Mouse (Mus musculus) cerebellum, adult 18-20 months (tissue): ENCODE data around the gene Snrpb.

Experiments
- DNase-seq, 2 experiments: peaks; one replicate each; pipeline ENCODE4 v3.0.0; 2021

Snrpb gene

DNA sequence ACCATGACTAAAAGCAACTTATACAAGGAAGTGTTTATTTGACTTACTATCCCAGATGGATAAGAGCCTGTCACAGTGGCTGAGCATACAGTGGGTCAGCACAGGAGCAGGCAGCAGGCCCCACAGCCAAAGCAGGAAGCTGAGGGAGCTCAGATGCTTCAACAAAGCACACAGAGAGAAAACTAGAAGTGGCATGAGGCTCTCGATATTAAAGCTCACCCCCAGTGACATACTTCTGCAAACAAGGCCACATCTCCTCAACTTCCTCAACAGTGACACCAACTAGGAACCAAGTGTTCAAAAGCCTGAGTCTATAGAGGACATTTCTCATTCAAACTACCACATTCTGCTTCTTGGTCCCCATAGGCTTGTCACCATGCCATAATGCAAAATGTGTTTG lies 49.5 kb downstream of the Snrpb start:
- no peak for DNase-seq

DNA sequence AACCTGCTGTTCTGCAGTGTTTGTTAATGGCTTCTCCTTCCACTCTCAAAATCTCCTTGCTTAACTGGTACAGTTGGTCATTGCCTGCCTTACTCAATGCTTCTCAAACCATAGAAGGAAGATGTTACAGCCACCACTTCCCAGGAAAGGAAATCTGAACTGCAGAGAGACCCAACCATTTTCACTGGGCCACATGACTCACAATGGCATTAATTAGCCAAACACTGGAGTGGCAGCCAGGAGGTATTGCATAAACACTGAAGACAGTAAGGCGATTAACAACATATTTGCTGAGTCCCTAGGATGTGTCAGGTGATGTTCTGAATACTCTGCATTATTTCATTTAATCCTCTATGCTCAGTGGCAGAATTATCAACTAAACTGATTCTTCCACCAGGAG lies 53.1 kb downstream of the Snrpb start:
- DNase-seq, result no peak

- no peak for DNase-seq
Measured at GRCm38 (mm10) chr2:130125279-130126059, 53.7 kb downstream of the Snrpb start.
